Mouse (Mus musculus): ENCODE data around the gene Casc3. TPM values are rescaled to one million over a fixed set of nuclear protein-coding genes. Genes with fewer than 3 reads are reported as not detected.

The Casc3 gene
- total RNA-seq, 2 experiments from 2014 or later, result 65.8 to 66.3 TPM

GRCm38 (mm10) chr11:98863751-98864429, 59.2 kb downstream of the Casc3 start:
- DNase-seq (ENCODE audit: low spot score in 2 of 2), result peak in 1 of 2 experiments; percentile 74

DNA sequence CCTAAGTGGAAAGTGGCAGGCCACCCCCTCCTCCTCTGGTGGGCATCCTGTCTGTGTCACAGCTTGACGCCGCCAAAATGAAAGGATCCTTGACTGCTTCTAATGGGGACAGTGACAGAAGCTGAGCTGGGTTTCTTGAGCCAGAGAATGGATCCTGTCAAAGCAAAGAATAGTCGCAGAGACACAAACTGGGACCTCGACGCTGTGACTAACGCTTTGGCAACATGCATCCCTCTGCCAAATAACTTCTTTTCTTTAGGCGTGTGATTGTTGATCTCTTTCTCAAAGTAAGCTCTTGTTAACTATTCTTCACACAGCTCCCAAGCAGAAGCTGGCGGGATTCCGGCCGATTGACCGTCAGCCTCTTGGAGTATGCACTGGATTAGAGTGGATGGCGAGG, 62.6 kb downstream of the Casc3 start:
- DNase-seq (ENCODE audit: low spot score in 2 of 2), result peak in 1 of 2 experiments; percentile 40

GRCm38 (mm10) chr11:98869906-98870305, 65.2 kb downstream of the Casc3 start:
- DNase-seq (ENCODE audit: low spot score in 2 of 2), result no peak

DNA sequence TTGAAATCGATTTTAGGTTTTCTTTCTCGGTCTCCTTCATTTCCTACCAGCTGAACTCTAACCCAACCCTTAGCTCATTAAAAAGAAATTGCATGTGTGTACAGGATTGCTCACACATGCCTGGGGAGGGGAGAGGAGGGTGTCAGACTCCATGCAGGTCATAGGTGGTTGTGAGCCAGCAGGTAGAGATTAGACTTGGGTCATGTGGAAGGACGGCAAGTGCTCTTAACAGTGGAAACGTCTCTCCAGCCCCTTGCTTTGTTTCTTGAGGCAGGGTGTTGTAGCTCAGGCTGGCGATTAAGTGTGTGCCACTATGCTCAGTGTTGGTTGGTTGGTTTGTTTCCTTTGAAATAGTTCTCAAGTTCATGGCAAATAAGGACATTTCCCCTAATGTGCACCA, 66.1 kb downstream of the Casc3 start:
- DNase-seq (ENCODE audit: low spot score in 2 of 2), result no peak

- DNase-seq (ENCODE audit: low spot score in 2 of 2), result no peak
These were observed 66.7 kb downstream of the Casc3 start for GRCm38 (mm10) chr11:98871416-98871815.

DNA sequence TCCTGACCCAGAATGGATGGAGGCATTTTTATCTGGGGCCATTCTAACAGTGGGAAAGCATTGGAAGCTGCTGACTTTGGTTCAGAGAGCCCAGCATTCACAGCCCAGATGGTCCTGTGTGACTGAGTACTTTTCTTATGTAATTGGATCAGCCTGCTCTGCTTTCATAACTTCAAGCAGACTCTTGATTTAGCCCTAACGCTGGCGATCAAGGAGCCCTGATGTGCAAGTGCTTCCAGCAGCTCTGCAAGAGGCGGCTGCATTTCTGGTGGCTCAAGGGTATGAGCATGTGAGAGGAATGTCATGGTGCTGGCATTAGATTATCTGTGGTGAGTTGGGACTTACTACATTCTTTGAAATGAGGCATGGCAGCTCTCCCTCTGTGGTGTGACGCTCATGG, 67.3 kb downstream of the Casc3 start:
- DNase-seq (ENCODE audit: low spot score in 2 of 2), result peak in 1 of 2 experiments; percentile 41

DNA sequence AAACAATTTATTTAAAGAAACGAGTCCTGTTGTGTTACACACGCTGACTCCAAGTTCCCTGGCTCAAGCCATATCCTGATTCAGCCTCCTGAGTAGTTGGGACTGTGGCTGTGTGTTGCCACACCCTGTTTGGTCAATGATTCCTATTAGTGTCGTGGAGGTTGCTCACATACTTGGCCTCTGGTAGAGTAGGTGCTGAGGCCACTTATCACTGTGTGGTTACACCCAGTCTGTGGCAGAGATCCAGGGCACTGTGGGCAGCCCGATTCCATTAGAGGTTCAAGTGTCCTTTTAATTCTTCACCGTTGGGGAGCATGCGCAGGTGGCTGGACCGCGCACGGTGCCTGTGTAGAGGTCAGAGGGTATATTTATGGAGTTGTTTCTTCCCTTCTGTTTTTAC, 69.2 kb downstream of the Casc3 start:
- DNase-seq (ENCODE audit: low spot score in 2 of 2), result no peak

- no peak for DNase-seq (ENCODE audit: low spot score in 2 of 2)
These were observed 72.3 kb downstream of the Casc3 start for GRCm38 (mm10) chr11:98877001-98877400.

Other genes starting within 250 kb of the Casc3 start
- 10 to 100 TPM; 53.6 to 56.9 TPM for gene Ormdl3, start 217.5 kb upstream of the Casc3 start, total RNA-seq (2021)
- gene Lrrc3c, start 206.6 kb upstream of the Casc3 start, total RNA-seq (2021), result not detected
- 10 to 100 TPM; 14.1 to 17.2 TPM for gene Gm12355, start 179.2 kb upstream of the Casc3 start, total RNA-seq (2021)
- gene Gsdma3, start 178.5 kb upstream of the Casc3 start, total RNA-seq (2021), result under 1 TPM in 1 of 2 experiments, not detected in 1; 0.50 TPM
- gene Gsdma2, start 158.1 kb upstream of the Casc3 start, total RNA-seq (2021), result not detected
- not detected for gene Gsdma, start 140.6 kb upstream of the Casc3 start, total RNA-seq (2021)
- gene Psmd3, start 122.4 kb upstream of the Casc3 start, total RNA-seq (2021), result 100 to 1,000 TPM; 127 to 130 TPM
- not detected for gene Csf3, start 103.6 kb upstream of the Casc3 start, total RNA-seq (2021)
- gene Med24, start 75.5 kb upstream of the Casc3 start, total RNA-seq (2021), result 100 to 1,000 TPM in 1 of 2 experiments, 10 to 100 TPM in 1; 93.8 to 103 TPM
- gene Thra, start 64.3 kb upstream of the Casc3 start, total RNA-seq (2021), result 1,000 to 10,000 TPM; 1,331 to 1,411 TPM
- gene Nr1d1, start 29.6 kb upstream of the Casc3 start, total RNA-seq (2021), result 10 to 100 TPM; 39.1 to 41.5 TPM
- 100 to 1,000 TPM; 147 to 157 TPM for gene Msl1, start 9.4 kb upstream of the Casc3 start, total RNA-seq (2021)
- 100 to 1,000 TPM; 148 to 154 TPM for gene Rapgefl1, start 31.9 kb downstream of the Casc3 start, total RNA-seq (2021)
- gene Wipf2, start 58.7 kb downstream of the Casc3 start, total RNA-seq (2021), result 10 to 100 TPM; 29.7 to 30.9 TPM
- gene Cdc6, start 102.9 kb downstream of the Casc3 start, total RNA-seq (2021), result 1 to 10 TPM; 1.1 to 2.2 TPM
- 10 to 100 TPM; 21.7 to 24.0 TPM for gene Rara, start 122.9 kb downstream of the Casc3 start, total RNA-seq (2021)
- 1 to 10 TPM; 2.4 to 3.6 TPM for gene Gjd3, start 178.1 kb downstream of the Casc3 start, total RNA-seq (2021)
- 10 to 100 TPM; 16.6 to 19.1 TPM for gene Top2a, start 219.3 kb downstream of the Casc3 start, total RNA-seq (2021)
- gene Igfbp4, start 236.3 kb downstream of the Casc3 start, total RNA-seq (2021), result 10 to 100 TPM; 95.0 to 96.7 TPM